Mouse (Mus musculus): ENCODE measurements at regions not wholly inside any gene's neighbourhood (a gene's known extent, or its start where the extent isn't known, plus 50 kb on each side); places are given as distances from the start of the nearest gene placed in this dataset.
"Not testable (repeated sequence)": the region's sequence is repeated elsewhere in the genome, so short reads cannot be mapped to it uniquely, and the experiment has no call there.

- DNase-seq (ENCODE audit: low read depth, low spot score) = peak; percentile 86
These were observed 74.1 kb upstream of the Speer2 start for GRCm38 (mm10) chr16:69937514-69938194.

DNA sequence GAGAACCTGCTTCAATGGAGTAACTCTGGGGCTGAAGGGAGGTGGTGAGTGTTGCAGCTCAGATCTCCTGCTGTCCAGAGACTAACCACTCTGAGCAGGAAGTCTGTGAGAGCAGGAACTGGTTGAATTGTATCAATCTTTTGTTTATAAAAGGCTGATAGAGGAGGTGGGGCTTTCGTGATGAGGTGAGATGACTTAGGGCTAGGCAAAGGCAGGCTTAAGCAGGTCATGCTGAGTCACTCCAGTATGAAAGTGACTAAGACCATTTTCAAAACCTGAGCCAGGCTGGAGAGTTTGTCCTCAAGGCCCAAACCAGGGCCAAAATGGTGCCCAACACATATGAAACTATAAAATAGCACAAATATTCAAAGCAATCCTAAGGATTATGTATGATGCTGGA, 80.1 kb upstream of the Speer2 start:
- no peak for DNase-seq (ENCODE audit: low read depth, low spot score)

DNA sequence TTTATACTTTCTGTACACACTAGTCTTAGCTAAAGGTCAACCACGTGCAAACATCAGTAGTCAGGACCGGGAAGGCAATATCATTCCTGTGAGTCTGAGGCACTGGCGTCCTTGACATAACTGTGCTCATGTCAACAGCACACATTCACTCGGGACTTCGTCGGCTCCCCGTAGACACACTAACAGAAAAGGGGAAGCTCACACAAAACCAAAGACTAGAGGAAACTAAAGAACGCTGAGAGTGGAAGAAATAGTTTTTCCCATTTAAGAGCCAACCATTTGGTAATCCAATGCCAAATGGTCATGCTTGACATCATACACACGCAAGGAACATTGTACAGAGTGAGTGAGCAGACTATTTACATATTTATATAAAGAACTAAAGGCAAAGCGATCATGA, 85.2 kb upstream of the Speer2 start:
- no peak for DNase-seq (ENCODE audit: low read depth, low spot score)

- DNase-seq (ENCODE audit: low read depth, low spot score) = no peak
These were observed 85.8 kb upstream of the Speer2 start for GRCm38 (mm10) chr16:69949339-69949738.

DNA sequence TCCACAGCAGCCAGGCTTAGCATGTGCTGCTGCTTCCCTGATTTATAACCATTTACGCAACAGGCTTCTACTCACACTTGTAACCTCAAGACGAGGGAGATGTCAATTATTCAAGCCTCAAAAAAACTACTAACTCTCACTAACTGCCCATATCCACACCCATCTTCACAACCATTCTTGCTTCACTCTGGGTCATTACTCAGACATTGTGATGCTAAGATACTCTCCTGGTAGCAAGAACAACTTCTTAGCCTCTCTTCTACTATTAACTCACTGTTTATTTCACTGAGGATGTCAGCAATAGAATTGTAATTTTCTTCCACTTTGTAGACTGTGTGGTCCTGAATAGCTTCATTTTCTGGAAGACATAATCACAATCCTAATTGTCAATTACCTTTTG, 88.0 kb upstream of the Speer2 start:
- no peak for DNase-seq (ENCODE audit: low read depth, low spot score)

GRCm38 (mm10) chr16:69966561-69966960, 103.0 kb upstream of the Speer2 start:
- DNase-seq (ENCODE audit: low read depth, low spot score) = not testable (repeated sequence)

DNA sequence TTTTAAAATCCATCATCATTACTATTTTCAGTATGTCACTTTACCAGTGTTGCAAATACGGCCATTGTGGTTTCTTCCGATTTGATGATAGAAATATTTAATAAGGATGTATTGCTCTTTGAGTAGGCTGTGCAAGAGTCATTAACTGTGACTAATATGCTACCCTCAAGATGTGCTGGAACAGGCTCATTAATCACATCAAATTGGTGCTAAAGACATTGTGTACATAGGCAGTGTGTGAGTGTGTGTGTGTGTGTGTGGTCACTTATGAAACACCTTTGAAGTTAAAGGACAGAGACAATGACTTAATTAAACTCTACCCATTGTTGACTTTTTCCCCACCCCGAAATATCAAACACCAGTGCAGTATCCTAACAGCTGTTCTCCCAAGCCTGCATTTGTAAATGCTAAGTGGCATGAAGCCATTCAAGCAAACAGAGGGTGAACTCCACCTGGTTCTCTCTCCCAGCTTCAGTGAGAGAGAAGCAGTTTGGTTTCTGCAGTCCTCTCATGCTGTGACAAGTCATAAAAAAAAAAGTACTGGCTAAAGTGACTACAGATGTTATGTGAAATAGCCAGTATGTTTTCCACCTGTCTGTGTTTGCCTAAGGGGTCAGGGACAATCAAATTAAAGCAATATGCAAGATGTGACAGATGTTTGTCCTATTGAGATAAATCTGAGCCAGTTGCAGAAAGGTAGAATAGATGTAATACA, 116.4 kb upstream of the Speer2 start:
- DNase-seq (ENCODE audit: low read depth, low spot score) = no peak

- no peak for DNase-seq (ENCODE audit: low read depth, low spot score)
These were observed 120.8 kb upstream of the Speer2 start for GRCm38 (mm10) chr16:69984320-69984719.

DNA sequence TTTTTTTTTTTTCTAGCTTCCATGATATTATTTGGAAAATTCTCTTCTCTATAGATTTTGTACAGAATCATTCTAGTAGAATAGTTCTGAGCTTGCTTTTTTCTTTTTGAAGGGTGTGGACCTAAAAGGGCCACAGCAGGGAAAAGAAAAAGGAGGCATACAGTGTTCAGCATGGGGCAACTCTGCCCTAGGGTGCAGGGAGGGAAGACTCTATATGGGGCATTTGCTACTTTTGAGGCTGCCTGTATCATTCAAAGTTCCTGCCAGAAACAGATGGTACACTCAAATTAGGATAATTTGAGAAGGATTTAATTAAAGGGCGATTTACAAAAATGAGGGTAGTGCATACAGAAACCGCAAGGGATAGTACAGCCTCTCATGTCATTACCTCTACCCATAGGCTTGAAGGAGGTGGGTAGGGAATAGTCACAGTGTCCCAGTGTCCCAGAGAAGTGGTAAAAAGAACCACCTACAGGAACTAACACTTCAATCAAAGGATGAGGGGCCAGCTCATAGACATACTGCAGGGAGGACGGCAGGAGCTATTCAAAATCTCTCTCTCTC, 128.4 kb upstream of the Speer2 start:
- DNase-seq (ENCODE audit: low read depth, low spot score) = no peak

DNA sequence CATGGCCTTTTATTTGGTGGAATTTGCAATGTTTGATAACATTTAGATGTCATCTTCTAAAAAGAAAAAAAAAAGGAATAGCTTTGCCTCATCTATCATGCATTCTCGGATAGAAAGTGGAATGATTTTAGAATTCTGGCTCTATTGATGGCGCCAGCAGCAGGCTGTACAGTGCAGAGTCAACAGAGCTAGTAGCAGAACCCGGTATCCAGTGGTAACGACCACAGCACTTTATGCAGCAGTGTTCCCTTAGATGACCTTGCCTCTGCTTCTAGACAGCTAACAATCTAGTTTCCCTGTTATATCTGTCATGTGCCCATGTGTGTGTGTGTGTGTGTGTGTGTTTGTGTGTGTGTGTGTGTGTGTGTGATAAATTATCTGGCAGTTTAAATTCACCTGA, 129.2 kb upstream of the Speer2 start:
- DNase-seq (ENCODE audit: low read depth, low spot score) = no peak

- DNase-seq (ENCODE audit: low read depth, low spot score) = no peak
These were observed 143.3 kb upstream of the Speer2 start for GRCm38 (mm10) chr16:70006863-70007262.

GRCm38 (mm10) chr16:70016980-70017379, 153.4 kb upstream of the Speer2 start:
- no peak for DNase-seq (ENCODE audit: low read depth, low spot score)

DNA sequence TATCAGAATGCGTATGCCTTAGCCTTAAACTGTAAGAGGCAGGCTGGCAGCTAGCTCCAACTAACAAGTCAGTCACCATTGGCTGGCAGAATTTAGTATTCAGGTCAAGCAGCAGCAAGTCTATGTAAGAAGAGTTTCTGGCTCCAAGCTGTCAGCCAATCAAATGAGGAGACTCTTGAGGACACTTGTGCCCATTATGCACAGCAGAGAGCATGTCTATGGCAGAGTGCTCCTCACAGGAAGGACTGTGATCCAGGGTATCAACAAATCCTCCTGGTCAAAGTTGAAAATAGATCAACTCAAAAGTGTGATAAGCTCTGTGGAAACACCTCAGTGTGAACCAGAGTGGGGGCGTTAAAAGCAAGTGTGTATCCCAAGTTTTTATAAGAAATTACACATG, 156.0 kb upstream of the Speer2 start:
- no peak for DNase-seq (ENCODE audit: low read depth, low spot score)

GRCm38 (mm10) chr16:70021436-70021835, 157.9 kb upstream of the Speer2 start:
- DNase-seq (ENCODE audit: low read depth, low spot score) = no peak

GRCm38 (mm10) chr16:70028649-70029048, 165.1 kb upstream of the Speer2 start:
- DNase-seq (ENCODE audit: low read depth, low spot score) = peak; percentile 35

- DNase-seq (ENCODE audit: low read depth, low spot score) = no peak
These were observed 182.0 kb upstream of the Speer2 start for GRCm38 (mm10) chr16:70045547-70045946.

DNA sequence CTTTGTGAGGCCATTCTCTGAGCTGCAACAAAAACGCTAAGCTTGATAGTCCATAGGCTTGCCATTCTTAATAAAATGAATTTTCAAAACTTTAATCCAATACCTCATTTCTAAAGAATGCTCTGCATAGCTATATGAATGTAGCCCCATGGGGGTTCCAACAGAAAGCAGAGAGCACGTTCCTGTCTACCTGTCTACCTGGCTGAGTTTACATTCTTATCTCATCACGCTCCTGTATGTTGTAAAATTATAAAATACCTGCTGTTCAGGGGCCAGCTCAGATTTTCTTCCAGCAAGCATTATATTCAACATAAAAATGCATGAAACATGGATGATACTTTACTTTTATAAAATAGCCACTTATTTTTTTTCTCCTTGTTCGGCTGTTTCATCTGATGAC, 182.5 kb upstream of the Speer2 start:
- DNase-seq (ENCODE audit: low read depth, low spot score) = no peak

- DNase-seq (ENCODE audit: low read depth, low spot score) = no peak
These were observed 186.3 kb upstream of the Speer2 start for GRCm38 (mm10) chr16:70049850-70050249.

DNA sequence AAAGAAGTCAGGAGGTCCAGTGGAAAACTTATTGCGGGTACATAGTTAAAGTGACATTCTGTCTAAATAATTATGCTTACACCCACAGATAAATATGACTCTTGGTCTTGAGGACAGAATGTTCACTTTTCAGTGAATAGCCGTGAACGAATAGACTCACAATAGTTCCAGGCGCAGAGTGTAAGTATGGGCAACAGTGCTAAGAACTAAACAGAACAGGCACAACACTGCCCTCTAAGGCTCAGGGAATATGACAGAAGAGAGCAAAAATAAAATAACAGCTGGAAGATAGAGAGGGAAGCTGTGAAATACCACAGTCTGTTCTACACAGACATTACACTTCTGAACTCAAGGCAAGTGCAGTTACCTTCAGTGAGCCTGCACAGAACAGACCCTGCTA, 207.9 kb upstream of the Speer2 start:
- DNase-seq (ENCODE audit: low read depth, low spot score) = no peak

DNA sequence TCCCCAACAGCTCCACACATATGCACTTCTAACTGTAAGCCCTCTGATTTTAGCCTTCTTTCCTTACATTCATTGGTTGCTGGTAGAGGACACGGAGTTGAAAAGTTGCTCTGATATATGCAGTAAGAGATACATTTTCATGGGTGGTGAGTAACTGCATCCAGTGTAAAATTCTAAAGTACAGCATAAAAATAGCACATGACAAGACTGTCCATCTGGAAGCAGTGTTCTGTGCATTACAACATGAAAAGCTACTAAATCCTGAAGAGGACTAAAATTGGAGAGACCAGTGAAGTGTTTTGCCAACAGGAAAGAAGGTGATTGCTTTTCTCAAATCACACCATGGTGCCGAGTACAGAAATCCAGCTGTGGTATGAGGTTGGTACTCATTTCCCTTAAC, 210.2 kb upstream of the Speer2 start:
- DNase-seq (ENCODE audit: low read depth, low spot score) = no peak

- no peak for DNase-seq (ENCODE audit: low read depth, low spot score)
These were observed 216.0 kb upstream of the Speer2 start for GRCm38 (mm10) chr16:70079497-70079896.

GRCm38 (mm10) chr16:70091291-70091690, 222.5 kb upstream of the Gbe1 start:
- DNase-seq (ENCODE audit: low read depth, low spot score) = no peak

- no peak for DNase-seq (ENCODE audit: low read depth, low spot score)
These were observed 221.8 kb upstream of the Gbe1 start for GRCm38 (mm10) chr16:70091963-70092362.
